Mouse (Mus musculus): ENCODE data around the gene Apol6. TPM values are rescaled to one million over a fixed set of nuclear protein-coding genes. Genes with fewer than 3 reads are reported as not detected.

Apol6 gene
- polyA plus RNA-seq, 1 experiment from 2014 or later: 0.06 TPM

DNA sequence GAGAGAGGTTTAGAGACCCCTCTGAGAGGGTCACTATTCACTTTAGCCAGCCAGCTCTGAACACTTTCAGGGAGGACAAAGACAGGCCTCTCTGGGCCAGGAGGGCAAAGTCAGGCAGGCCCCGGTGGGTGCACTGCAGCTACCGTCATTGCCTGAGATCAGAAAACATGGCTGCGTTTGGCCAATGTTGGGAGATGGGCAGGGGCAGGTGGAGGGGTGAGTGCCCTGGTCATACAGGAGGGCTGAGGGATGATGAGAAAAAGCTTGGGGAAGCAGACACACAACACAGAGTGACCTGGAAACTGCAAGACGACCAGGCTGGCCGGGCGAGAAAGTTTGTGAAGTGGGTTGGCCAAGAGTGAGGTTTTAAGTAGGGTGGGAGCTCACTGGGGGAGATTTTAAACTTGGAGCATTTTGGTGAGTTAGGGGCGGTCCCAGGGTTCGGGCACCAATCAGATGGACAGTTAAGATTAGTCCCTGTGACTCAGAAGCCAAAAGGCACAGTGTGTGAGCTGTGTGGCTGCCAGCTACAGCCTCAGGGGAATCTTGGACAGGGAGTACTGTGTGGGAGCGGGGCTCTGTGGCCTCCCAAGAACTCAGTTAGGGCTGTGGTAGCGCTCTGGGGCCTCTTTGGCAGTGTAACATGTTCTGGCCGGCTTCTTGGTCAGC, 8.1 kb upstream of the Apol6 start:
- no peak overlapping the region for H3K4me3 ChIP-seq
- H3K9me3 ChIP-seq: no peaks in the 10 kb centered on the region
- peaks cover 14% of the 10 kb centered on the region for H3K4me1 ChIP-seq
- no peak overlapping the region for H3K4me2 ChIP-seq
- ATAC-seq (replicated peaks): no peak
- peak overlapping the region; percentile 62; the same call in 1 of the 2 replicates for H3K27ac ChIP-seq
- no peaks in the 10 kb centered on the region for H3K36me3 ChIP-seq (replicated peaks)
- 75% methylated on average over 11 of the region's 11 CpGs for WGBS
- no peak overlapping the region for H3K9ac ChIP-seq
- H3K27me3 ChIP-seq (replicated peaks): no peaks in the 10 kb centered on the region

DNA sequence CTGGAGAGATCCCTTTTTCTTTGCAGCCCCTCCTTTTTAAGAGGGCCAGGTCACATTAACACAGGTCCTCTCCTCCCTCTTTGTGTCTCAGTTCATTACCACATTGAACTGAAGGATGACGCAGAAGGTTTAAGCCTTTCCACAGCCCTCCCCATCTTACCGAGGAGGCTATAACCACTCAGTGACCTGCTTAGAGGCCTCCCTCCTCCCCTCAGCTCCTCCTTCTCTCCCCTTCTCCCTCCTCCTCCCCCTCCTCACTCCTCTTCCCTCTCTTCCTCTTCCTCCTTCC, 7.6 kb upstream of the Apol6 start:
- H3K36me3 ChIP-seq (replicated peaks): no peaks in the 10 kb centered on the region
- no peak overlapping the region for H3K9ac ChIP-seq
- H3K9me3 ChIP-seq: no peaks in the 10 kb centered on the region

GRCm38 (mm10) chr15:77037278-77038161, 7.0 kb upstream of the Apol6 start:
- 0 out of 2 replicates have a peak, but pooled peaks have one; percentile 24 for ATAC-seq (replicated peaks)
- WGBS: 36% methylated on average over 11 of the region's 11 CpGs

More for the DNA sequence above, 7.6 kb upstream of the Apol6 start:
- no peak overlapping the region for H3K4me3 ChIP-seq
- H3K4me2 ChIP-seq: no peak overlapping the region
- no peaks in the 10 kb centered on the region for H3K27me3 ChIP-seq (replicated peaks)
- peaks cover 14% of the 10 kb centered on the region for H3K4me1 ChIP-seq
- WGBS: 35% methylated on average over 2 of the region's 2 CpGs
- peak overlapping the region; percentile 62 for H3K27ac ChIP-seq
- ATAC-seq (replicated peaks): no peak

DNA sequence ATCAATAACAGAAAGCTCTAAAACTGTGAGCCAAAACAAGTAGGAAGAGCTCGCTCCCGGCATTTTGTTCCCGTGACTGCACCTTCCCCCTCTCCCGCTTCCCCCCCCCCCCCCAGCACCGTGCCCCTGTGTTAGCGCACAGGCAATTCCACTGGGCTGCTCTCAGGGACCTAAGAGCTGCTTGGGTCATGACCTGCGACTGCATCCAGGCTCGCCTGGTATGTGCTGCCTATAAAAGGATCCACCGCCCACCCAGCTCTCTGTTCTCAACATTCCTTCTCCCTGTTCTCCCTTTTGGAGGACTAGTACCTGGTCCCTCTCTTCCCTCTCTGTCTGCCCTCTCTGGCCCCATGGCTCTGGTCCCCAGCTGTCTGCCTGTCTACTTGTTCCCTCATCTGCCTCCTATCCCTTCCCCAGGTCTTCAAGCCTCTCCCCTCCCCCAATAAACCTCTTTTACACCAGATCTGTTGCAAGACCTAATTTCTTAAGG, 5.3 kb upstream of the Apol6 start:
- no peak for ATAC-seq (replicated peaks)
- H3K4me2 ChIP-seq: no peak overlapping the region
- H3K4me3 ChIP-seq: no peak overlapping the region
- WGBS: 84% methylated on average over 8 of the region's 9 CpGs
- H3K27ac ChIP-seq: no peak overlapping the region
- no peaks in the 10 kb centered on the region for H3K36me3 ChIP-seq (replicated peaks)
- H3K4me1 ChIP-seq: peaks cover 14% of the 10 kb centered on the region
- no peaks in the 10 kb centered on the region for H3K27me3 ChIP-seq (replicated peaks)
- H3K9me3 ChIP-seq: no peaks in the 10 kb centered on the region
- no peak overlapping the region for H3K9ac ChIP-seq

More at GRCm38 (mm10) chr15:77037278-77038161, 7.0 kb upstream of the Apol6 start:
- Histone ChIP-seq H3K36me3 (replicated peaks) (no peaks in the 10 kb centered on the region), H3K4me1 (peaks cover 14% of the 10 kb centered on the region), H3K9ac (peak overlapping the region; percentile 22; the same call in 1 of the 2 replicates), H3K9me3 (no peaks in the 10 kb centered on the region), H3K27me3 (replicated peaks) (no peaks in the 10 kb centered on the region), H3K4me2 (no peak overlapping the region), H3K4me3 (no peak overlapping the region), H3K27ac (peak overlapping the region; percentile 62)

GRCm38 (mm10) chr15:77040784-77041183, 3.7 kb upstream of the Apol6 start:
- Histone ChIP-seq H3K4me3 (no peak overlapping the region), H3K9me3 (no peaks in the 10 kb centered on the region), H3K27me3 (replicated peaks) (no peaks in the 10 kb centered on the region), H3K9ac (no peak overlapping the region), H3K4me2 (no peak overlapping the region), H3K36me3 (replicated peaks) (no peaks in the 10 kb centered on the region), H3K27ac (no peak overlapping the region), H3K4me1 (peaks cover 14% of the 10 kb centered on the region)
- 76% methylated on average over 3 of the region's 3 CpGs for WGBS
- no peak for ATAC-seq (replicated peaks)

GRCm38 (mm10) chr15:77045609-77046008, 1.1 kb downstream of the Apol6 start:
- Histone ChIP-seq H3K4me3 (no peak overlapping the region), H3K27me3 (replicated peaks) (no peaks in the 10 kb centered on the region), H3K27ac (no peak overlapping the region), H3K9me3 (no peaks in the 10 kb centered on the region), H3K4me1 (no peaks in the 10 kb centered on the region), H3K9ac (no peak overlapping the region), H3K4me2 (no peak overlapping the region), H3K36me3 (replicated peaks) (no peaks in the 10 kb centered on the region)
- ATAC-seq (replicated peaks): no peak
- 86% methylated on average over 10 of the region's 10 CpGs for WGBS

- Histone ChIP-seq H3K27me3 (replicated peaks) (no peaks in the 10 kb centered on the region), H3K4me1 (0 out of 2 replicates have a peak, but pooled peaks cover 7% of the 10 kb centered on the region), H3K4me3 (no peak within 1 kb of the TSS), H3K4me2 (no peak within 1 kb of the TSS), H3K27ac (no peak within 1 kb of the TSS), H3K9ac (no peak within 1 kb of the TSS), H3K9me3 (no peaks in the 10 kb centered on the region), H3K36me3 (replicated peaks) (no peaks in the 10 kb centered on the region)
- WGBS: 91% methylated on average over 10 of the region's 10 CpGs
- no peak for ATAC-seq (replicated peaks)
These were observed 6.0 kb downstream of the Apol6 start, which contains the start of gene Mb for GRCm38 (mm10) chr15:77050570-77050969. TSS of gene Mb (minus strand) at chr15:77050670.

DNA sequence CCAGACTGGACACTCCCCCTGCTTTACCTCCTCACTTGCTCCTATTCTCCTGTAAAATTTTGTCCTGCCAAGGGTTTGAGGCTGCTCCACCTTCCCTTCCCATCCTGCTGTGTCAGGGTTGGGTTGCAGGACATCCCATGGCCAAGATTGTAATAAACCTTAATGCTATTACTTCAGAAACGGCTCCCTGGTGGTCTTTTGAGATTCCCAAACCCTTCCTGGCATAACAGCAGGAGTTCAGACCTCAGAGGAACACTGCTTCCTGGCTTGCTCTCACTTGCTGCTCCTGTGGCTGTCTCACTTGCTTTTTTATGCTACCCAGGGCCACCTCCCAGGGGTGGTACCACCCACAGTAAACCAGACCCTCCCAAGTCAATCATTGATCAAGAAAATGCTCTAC, 7.6 kb downstream of the Apol6 start:
- H3K27me3 ChIP-seq (replicated peaks): no peaks in the 10 kb centered on the region
- H3K4me3 ChIP-seq: no peak overlapping the region
- 44% methylated on average over 1 of the region's 1 CpGs for WGBS
- no peak overlapping the region for H3K4me2 ChIP-seq
- H3K36me3 ChIP-seq (replicated peaks): no peaks in the 10 kb centered on the region
- no peak overlapping the region for H3K27ac ChIP-seq
- ATAC-seq (replicated peaks): no peak
- peaks cover 16% of the 10 kb centered on the region for H3K4me1 ChIP-seq
- H3K9ac ChIP-seq: no peak overlapping the region
- no peaks in the 10 kb centered on the region for H3K9me3 ChIP-seq

GRCm38 (mm10) chr15:77053021-77053420, 8.5 kb downstream of the Apol6 start:
- Histone ChIP-seq H3K4me2 (no peak overlapping the region), H3K27me3 (replicated peaks) (no peaks in the 10 kb centered on the region), H3K36me3 (replicated peaks) (no peaks in the 10 kb centered on the region), H3K4me3 (no peak overlapping the region), H3K4me1 (peaks cover 16% of the 10 kb centered on the region), H3K27ac (no peak overlapping the region), H3K9ac (no peak overlapping the region), H3K9me3 (no peaks in the 10 kb centered on the region)
- no peak for ATAC-seq (replicated peaks)
- WGBS: 95% methylated on average over 1 of the region's 1 CpGs

DNA sequence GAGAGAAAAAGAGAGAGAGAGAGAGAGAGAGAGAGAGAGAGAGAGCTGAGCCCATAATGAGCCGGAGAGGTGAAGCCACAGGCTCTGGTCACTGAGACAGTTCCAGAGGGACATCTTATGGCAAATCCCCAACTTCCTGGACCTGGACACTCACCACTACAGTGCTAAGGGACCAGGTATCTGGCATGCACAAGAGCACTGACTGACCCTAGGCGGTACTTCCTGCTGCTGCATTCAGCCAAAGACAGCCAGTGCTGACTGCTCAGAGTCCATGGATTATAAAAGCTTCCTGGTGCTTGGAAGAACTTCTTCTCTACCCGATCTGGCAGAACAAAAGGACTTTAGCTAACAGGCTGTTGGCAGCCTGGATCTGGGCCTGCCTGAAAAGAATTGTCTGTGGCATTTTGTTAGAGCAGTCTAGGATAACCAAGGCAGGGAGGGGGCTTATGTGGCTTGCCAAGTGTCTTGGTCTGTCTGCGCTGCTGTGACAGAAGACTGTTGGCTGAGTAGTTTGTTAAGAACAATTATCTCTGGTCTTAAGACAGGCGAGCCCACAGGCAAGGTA, 10.2 kb downstream of the Apol6 start:
- Histone ChIP-seq H3K27ac (no peak overlapping the region), H3K4me2 (no peak overlapping the region), H3K27me3 (replicated peaks) (no peaks in the 10 kb centered on the region), H3K36me3 (replicated peaks) (no peaks in the 10 kb centered on the region), H3K9ac (no peak overlapping the region), H3K4me3 (no peak overlapping the region), H3K9me3 (no peaks in the 10 kb centered on the region), H3K4me1 (peaks cover 16% of the 10 kb centered on the region)
- ATAC-seq (replicated peaks): no peak
- 45% methylated on average over 5 of the region's 5 CpGs for WGBS

- H3K9ac ChIP-seq: no peak overlapping the region
- 0 out of 2 replicates have a peak, but pooled peaks have one; percentile 17 for ATAC-seq (replicated peaks)
- no peak overlapping the region for H3K27ac ChIP-seq
- no peaks in the 10 kb centered on the region for H3K9me3 ChIP-seq
- peaks cover 16% of the 10 kb centered on the region for H3K4me1 ChIP-seq
- H3K27me3 ChIP-seq (replicated peaks): no peaks in the 10 kb centered on the region
- WGBS: 33% methylated on average over 6 of the region's 6 CpGs
- no peaks in the 10 kb centered on the region for H3K36me3 ChIP-seq (replicated peaks)
- no peak overlapping the region for H3K4me2 ChIP-seq
- H3K4me3 ChIP-seq: no peak overlapping the region
These were observed 11.7 kb downstream of the Apol6 start for GRCm38 (mm10) chr15:77056001-77056790.

GRCm38 (mm10) chr15:77056791-77057051, 12.2 kb downstream of the Apol6 start:
- Histone ChIP-seq H3K4me2 (no peak overlapping the region), H3K36me3 (replicated peaks) (no peaks in the 10 kb centered on the region)
- 71% methylated on average over 3 of the region's 3 CpGs for WGBS

More at GRCm38 (mm10) chr15:77056791-77057051, 12.2 kb downstream of the Apol6 start:
- ATAC-seq (replicated peaks): no peak
- no peak overlapping the region for H3K4me3 ChIP-seq
- H3K9ac ChIP-seq: no peak overlapping the region
- no peaks in the 10 kb centered on the region for H3K9me3 ChIP-seq
- peaks cover 16% of the 10 kb centered on the region for H3K4me1 ChIP-seq
- no peak overlapping the region for H3K27ac ChIP-seq
- no peaks in the 10 kb centered on the region for H3K27me3 ChIP-seq (replicated peaks)

Data from midbrain, embryonic 15.5 days (tissue).